Mouse (Mus musculus) urinary bladder, postnatal 36 days (tissue): ENCODE results near the gene Zfp282.

Experiments
- DNase-seq, 2 experiments: peaks; one replicate each; pipeline ENCODE4 v3.0.0; 2022; ENCODE audit warnings: low spot score in 2 of 2, mixed read lengths in 1 of 2

Zfp282 gene

DNA sequence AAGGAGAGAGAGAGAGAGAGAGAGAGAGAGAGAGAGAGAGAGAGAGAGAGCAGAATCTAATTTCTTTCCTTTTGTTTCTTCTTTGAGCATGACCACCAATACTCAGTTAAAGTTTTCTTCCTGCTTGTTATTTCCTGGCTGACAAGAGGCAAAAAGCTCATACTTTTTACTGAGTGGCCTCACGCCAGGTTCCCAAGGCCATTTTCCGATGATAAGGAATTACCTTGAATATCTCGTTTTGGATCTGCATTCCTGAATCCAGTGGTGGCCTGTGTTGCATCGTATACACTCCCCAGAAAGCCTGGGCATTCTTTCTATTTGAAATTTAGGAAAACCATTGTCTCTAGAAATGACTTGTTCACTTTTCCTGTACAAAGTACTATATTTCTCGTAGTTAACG, 22.4 kb downstream of the Zfp282 start:
- DNase-seq = no peak

DNA sequence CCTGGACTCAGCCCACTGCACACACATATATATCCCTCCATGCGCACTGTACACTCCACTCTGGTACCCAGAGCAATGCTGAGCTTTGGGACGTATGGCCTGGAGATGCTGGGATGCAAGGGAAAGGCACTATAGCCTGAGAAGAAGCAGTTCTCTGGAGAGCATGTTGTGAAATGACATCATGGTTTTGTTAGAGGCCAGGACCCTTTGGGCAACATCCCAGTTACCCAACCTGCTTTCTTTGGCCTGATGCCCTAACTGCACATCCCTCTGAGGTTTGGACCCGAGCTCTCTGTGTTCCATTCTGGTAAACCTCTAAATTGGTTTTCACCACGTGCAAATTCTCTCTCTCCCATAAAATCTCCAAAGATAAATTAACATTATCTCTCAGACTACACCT, 26.6 kb downstream of the Zfp282 start:
- DNase-seq = no peak

DNA sequence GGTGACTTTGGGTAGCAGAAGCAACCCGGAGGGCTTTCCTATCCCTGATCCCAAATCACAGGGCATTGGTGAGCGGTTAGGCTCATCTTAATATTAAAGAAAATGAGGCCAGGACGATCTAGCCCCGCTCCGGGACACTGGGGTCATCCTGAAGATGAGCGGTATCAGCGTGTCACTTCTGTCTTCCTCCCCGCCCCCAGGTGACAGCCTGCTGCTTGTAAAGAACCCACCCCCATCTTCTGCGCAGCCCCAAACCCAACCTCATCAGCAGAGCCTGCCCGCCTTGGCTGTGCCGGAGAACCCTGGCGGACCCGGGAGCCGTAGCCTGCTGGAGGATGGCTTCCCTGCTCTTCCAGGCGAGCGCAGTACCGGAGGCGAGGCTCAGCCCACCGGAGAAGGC, 27.4 kb downstream of the Zfp282 start:
- DNase-seq = no peak

DNA sequence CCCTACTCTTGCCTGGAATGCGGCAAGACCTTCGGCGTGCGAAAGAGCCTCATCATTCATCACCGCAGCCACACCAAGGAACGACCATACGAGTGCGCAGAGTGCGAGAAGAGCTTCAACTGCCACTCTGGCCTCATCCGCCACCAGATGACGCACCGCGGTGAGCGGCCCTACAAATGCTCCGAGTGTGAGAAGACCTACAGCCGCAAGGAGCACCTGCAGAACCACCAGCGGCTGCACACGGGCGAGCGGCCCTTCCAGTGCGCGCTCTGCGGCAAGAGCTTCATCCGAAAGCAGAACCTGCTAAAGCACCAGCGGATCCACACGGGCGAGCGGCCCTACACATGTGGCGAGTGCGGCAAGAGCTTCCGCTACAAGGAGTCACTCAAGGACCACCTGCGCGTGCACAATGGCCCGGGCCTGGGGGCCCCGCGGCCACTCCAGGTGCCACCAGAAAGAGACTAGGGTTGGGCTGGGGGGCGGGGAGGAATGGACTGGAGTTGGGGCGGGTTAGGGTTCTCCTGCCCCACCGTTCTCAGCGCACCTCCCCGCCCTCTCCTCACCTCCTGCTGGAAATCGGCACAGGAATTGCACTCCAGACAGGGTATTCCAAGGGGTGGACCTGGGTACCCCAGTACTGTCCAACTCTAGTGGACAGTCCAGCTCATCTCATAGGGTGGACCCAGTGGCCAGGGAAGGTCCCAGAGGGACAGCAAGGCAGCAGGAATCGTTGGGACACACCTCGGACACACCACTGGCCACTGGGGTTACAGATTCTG, 28.1 kb downstream of the Zfp282 start:
- no peak for DNase-seq

DNA sequence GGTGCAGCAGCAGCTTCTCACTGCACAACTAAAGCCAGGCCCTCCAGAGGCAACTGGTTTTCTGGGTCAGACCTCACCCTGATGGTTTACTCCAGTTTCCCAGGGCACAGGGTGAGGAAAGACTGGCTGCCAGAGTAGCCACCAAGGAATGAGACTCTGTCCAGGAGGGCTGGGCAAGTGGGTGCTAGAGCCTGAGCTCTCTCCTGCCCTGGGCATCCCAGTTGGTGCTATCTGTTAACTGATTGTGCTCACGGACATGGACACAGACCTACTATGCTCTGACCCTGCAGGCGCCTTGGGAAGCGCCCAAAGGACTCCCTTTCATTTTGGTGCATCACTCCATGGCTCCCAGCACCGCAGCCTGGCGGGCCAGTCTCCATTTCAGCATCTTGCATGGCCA, 29.3 kb downstream of the Zfp282 start:
- DNase-seq = no peak

DNA sequence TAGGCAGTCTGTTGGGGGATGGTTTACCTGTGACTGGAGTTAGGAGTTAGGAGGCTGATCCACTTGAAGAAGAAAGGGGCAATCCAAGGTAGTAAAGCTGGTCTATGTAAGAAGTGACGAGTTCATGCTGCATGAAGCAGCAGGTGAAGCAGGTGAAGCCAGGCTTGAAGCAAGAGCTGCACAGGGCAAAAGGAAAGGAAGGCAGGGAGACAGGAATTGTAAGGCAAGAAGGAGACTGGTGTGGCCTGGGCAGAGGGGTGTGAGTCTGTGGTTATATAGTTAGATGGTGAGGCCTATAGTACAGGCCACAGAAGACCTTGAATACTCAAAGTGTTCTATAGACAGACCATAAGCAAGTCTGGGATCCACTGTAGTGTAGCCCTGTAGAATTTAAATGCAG, 32.0 kb downstream of the Zfp282 start:
- DNase-seq = no peak

DNA sequence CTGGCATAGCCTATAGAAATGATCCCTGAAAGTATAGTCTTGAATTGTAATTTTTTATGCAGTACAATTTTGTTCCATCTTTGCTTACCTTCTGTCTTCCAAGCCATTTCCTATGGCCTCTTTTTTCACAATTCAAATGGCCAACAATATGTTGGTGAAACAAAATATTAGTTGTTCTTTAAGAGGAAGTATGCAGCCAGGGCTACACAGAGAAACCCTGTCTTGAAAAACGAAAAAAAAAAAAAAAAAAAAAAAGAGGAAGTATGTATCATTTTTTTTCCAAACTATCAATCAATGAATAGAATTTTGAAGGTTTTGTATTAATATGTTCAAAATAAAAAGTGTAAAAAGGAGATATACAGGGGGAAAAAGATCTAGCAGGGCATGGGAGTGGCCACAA, 34.6 kb downstream of the Zfp282 start:
- no peak for DNase-seq

DNA sequence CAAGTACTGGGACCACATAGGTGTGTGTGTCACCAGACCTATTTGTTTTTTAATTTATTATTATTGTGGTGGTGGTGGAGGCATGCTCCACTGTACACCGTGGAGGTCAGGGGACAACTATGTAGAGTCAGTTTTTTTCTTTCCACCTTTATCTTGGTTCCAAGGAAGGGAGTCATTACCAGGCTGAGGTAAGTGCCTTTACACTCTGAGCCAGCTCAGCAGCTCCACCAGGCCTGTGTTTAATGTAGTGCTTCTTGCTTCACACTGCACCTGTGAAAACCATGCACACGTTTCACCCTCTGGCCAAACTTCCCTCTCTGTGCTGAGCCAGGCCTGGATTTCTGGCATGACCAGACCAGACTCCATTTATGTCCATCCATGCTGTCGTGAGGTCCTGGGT, 36.0 kb downstream of the Zfp282 start:
- no peak for DNase-seq

DNA sequence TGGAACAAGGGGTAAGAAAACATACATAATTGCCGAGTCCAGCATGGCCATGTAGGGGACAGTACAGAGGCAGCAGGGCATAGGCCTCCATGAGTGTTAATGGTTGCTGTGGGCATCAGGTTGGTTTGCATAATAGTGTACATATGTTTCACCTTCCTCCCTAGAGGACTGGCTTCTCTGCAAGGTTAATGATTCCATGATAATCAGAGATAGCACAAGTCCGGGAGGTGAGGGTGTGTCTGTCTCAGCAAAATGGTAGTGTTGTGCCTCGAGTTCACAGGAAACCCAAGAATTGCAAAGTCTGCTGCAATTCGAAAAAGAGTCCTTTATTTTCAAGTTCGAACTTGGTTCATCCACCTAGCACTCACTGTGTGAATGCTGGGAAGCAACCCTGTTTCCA, 40.0 kb downstream of the Zfp282 start:
- no peak for DNase-seq

DNA sequence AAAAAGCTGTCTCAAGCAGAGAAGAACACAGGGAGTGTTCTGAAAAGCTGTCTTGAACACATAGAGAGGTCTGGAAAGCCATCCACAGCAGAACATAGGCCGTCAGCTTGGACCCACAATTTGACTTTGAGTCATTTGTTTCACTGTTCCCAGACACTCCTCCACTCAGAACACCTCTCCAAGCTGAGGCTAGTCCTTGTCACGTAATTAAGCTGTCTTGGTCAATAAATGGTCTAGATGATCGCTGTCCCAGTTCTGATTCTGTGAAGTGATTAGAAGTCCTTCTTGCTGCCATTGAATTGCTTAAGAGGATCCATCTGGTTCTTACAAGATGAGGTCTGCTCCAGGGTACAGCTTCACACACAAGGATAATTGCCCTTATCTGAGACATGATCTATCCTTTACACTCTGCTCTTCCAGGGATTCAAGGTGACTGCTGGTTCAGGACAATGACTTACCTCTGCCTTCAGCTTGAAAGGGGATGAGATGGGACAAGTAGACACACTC, 41.8 kb downstream of the Zfp282 start:
- no peak for DNase-seq

DNA sequence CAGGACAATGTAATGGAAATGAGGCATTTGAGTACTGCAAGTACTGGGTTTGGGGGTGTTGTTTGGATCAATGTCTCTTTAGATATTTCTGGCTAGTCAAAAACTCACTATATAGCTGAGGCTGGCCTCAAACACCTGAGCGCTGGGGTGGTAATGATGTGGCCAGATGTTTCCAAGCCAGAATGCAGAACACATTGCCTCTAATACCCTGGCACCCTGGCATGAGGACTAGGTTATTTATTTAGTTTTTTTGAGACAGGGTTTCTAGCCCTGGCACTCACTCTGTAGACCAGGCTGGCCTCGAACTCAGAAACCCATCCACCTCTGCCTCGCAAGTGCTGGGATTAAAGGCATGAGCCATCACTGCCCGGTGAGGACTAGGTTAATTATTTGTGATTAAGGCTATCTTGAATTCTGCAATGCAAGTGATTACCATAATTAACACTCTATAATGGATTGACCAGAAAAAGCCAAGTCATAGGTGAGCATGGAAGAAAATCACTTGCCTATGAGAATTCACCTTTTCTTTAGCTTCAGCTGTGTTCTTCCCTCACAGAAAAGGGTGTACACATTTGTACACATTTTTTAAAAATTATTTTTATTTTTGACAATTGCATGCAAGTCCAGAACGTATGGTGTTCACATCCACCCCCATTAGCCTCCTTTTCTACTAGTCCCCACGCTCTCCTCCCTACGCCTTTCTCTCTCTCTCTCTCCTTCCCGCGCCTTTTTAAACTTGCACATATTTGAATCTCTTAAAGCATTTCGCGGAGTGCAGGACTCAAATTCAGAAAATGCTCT, 42.8 kb downstream of the Zfp282 start:
- no peak for DNase-seq

DNA sequence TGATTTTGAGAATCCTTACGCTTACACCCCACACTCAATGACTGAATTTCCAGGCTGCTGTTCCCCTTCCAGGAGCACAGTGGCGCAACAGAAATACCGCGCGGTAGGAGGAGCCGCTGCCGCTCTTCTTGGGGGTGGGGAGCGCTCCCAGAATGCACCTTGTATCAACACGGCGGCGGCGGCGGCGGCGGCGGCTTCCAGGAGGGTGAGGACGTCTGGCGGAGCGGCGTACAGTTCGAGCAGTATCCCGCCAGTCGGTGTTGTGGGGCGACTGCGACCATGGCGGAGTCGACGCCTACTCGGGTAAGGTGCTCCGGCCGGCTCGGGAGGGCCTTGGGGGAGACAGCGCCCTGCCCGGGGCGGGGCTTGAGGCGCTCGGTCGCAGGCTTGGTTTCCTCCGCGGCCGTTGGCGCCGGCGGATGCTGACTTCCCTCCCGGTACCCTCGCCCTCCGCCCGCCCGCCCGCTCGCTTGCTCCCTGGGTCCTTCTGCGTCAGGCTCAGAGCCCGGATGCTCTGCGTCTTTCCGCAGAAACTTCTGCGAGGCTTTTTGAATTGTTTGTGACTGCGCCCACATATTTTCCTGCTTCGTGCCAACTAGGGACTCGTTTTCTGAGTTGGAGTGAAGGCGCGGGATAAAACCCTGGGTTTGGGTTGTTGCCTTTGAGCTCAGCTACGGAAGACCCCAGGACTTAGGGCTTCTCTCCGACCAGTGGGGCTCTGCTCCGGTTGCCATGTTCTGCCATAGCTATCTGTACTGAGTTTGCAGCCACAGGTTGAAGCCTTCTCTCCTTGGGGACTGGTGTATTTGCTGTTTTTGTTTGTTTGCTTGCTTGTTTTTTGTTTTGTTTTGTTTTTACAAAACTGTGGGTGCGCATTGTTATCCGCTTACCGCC, 43.7 kb downstream of the Zfp282 start, which contains the start of gene Zfp212:
TSS of gene Zfp212 (plus strand) at position 30 of the 894 bp plus-strand sequence.
- peak; percentile 80 to 87 for DNase-seq

DNA sequence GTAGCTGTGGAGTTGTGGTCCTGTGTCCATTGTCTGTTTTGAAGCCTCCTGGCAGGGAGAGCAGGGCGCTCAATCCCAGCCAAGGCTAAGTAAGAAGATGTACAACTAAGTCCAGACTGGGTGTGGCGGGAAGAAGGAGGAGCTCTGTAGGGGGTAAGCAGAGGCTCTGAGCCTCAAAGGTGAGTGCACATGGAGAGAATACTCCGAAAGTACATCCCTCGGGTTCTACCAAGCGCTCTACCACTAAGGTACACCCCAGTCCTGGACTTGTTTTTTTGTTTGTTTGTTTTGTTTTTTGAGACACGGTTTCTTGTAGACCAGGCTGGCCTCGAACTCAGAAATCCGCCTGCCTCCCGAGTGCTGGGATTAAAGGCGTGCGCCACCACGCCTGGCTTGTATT, 65.5 kb downstream of the Zfp282 start:
- no peak for DNase-seq

DNA sequence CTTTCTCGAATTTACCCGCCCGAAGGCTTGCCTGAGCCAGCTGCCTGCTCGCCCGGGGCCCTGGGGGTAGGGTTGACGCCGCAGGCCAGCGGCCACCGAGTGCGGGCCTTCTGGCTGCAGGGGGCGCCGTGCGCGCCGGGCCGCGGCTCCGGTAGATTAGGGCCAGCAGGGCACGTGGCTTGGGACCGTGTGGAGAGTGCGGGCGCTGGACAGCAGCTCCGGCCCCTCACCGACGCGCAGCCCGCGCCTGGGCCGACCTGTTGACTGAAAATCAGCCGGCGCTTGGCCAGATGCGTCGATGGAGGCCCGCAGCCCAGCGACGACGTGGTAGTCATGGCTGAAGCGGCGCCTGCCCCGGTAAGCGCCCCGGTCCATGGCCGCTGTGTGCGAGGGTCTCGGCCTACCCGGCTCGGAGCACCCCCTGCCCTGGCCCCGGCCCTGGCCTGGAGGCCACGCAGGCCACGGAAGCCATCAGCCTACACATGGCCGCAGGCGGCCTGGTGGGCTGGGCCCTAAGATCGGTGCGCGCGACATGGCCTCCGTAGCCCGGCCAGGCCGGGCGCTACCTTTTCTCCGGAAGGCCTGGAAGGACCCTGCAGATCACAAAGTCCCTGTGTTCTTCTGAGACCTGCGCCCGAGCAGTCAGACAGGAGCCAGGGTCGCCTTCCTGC, 66.2 kb downstream of the Zfp282 start:
- peak; percentile 38 to 71 for DNase-seq

DNA sequence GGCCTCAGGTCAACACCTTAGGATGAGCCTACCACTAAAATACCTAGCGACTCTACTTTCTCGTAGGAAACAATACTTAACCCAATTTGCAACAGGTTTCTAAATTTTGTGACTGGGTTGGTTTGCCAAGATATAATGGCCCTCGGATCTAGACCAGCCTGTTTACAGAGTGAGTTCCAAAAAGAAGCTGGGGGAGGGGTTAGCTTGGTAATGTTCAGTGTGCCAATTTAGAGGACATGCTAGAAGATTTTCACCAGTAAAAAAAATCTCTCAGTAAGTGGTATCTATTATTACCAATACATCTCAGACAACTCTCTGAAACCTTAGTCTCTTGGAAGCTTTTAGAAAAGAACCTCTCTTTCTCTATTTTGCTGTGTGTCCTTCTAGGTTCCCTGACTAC, 66.7 kb downstream of the Zfp282 start:
- DNase-seq = no peak

DNA sequence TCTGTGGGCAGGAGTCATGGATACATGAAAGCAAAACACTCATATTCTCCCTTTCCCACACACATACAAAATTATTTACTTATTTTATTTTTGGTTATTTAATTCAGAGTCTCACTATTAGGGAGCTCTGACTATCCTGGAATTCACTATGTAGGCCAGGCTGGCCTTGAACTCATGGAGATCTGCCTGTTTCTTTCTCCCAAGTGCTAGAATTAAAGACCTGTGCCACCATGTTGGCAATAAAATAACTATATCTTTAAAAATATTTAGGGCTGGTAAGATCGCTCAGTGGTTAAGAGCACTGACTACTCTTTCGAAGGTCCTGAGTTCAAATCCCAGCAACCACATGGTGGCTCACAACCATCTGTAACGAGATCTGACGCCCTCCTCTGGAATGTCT, 70.4 kb downstream of the Zfp282 start:
- no peak for DNase-seq

DNA sequence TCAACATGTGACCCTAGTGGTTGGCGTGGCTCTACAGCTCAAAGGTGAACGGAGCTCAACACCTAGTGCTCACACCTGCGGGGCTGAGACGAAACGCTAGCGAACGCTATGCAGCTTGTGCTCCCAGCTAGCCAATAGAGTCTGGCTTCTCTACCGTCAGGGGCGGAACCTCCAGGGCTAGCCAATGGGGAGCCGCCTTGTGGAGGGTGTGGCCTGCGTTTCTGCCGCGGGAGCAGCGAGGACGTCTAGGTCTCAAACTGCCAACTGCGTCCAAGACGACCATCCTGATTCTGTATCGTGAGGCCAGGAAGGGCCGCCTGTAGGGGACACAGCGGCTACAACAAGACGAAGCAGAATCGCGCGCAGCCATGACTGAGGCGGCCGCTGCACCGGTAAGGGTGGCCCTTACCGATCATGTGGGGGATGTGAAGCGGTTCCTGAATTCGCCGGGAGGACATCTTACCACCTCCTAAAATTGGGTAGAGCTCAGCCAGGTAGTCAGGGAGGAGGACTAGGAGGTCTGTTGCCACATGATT, 76.3 kb downstream of the Zfp282 start, which contains the start of gene Zfp956:
TSS of gene Zfp956 (plus strand) at position 200 of the 536 bp plus-strand sequence.
- DNase-seq = peak; percentile 88 to 94

DNA sequence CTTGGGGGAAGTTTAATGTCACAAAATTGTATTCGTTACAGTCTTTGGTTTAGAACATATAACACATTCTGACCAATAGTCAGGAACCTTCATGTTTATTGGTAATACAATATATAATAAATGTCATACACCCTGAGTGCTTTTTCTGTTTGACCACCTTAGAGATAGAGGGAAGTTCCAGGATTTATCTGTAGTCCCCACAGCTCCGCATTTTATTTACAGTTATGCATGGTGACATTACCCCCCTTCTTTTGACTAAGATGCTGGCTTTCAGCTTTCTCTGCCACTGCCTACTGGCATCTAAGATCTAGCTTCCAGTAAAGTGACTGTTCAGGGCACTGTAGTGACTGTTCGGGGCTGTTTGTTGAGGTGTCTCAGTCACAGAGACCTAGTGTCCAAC, 77.4 kb downstream of the Zfp282 start:
- DNase-seq = no peak

DNA sequence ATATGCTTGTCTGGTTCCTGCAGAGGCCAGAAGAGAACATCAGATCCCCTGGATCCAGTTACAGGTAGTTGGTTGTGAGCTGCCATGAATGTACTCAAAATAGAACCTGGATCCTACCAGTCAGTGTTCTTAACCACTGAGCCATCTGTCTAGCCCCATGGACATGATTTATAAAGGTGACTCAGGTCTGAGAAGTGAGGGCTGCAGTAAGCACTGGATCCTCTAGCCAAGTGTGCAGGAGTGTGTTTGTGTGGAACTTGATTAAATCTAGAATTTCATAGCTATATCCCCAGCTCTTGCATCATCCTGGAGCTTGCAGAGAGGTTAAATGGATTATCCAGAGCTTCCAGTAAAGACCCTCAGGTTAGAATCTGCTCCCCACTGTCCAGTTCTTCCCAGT, 80.8 kb downstream of the Zfp282 start:
- no peak for DNase-seq
